Mouse (Mus musculus) urinary bladder, postnatal 36 days (tissue): ENCODE results near the gene Olfml1.

ENCODE experiments used
- DNase-seq, 2 experiments: peaks; one replicate each; pipeline ENCODE4 v3.0.0; 2022; ENCODE audit warnings: low spot score in 2 of 2, mixed read lengths in 1 of 2

Olfml1 gene

DNA sequence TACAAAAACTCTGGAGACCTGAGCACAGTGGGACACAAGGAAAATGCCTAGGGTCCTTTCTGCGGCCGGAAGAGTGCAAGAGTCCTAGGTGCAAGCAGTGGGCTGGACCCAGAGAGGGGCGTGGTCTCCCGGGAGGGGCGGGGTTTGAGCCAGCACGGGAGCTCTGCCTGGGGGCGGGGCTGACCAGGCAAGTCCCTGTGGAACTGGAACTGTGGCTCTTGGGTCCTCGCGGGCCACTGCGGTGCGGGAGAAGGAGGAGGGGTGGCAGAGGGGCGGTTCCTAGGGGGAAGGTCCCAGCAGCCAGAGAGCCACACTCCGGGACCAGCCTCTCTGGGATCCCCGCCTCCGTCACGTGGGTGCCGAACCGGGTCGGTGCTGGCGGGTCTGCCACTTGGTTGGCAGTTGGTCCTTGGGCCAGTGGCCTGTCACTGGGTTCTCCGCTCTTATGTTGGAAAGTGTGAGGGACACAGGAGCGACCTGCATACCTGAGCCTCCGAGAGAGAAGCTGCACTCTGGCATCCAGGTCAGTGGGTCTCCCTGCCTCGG, 27.7 kb downstream of the Olfml1 start, which contains the start of gene Ppfibp2:
TSS of gene Ppfibp2 (plus strand) at position 351 of the 546 bp plus-strand sequence.
- peak; percentile 97 to 98 for DNase-seq

- peak in 1 of 2 experiments; percentile 6 for DNase-seq
These were observed 28.2 kb downstream of the Olfml1 start for GRCm38 (mm10) chr7:107595426-107595825.

GRCm38 (mm10) chr7:107596753-107597152, 29.5 kb downstream of the Olfml1 start:
- DNase-seq = no peak

DNA sequence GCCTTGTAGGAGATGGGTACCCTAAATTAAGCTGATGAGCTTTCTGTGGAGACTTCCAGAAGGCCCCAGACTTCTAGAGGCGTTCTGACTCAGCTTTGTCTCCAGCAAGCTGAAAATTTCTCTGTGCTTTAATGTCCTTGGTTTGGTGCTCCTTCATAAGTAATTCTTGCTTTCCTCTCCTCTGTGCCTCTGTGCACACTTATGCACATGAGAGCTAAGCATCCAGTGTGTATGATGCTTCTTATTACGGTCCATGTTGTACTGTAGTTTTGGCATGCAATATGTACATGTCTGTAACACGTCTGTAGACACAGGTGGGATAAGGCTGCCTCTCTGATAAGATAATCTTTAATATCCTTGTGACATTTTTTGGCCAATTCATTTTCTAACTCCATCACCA, 30.7 kb downstream of the Olfml1 start:
- DNase-seq = no peak

DNA sequence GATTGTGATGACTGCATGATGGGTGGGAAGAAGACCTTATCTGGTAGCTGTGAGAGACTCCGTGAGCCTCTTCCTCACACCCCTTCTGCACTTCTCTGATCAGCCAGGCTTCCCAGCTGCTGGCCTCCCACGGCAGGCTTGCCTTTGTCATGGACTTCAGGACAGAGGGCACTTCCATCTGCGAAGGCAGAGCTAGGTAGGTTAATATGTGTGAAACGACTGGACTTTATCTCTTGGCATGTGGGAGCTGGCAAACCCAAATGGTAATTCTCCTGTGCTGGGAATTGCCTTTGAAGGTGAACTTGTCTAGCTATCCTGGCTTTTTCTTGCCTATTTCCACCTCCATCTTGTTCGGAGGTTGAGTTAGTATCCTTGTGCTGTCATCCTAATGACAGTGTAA, 33.4 kb downstream of the Olfml1 start:
- no peak for DNase-seq

GRCm38 (mm10) chr7:107602505-107602904, 35.3 kb downstream of the Olfml1 start:
- no peak for DNase-seq

DNA sequence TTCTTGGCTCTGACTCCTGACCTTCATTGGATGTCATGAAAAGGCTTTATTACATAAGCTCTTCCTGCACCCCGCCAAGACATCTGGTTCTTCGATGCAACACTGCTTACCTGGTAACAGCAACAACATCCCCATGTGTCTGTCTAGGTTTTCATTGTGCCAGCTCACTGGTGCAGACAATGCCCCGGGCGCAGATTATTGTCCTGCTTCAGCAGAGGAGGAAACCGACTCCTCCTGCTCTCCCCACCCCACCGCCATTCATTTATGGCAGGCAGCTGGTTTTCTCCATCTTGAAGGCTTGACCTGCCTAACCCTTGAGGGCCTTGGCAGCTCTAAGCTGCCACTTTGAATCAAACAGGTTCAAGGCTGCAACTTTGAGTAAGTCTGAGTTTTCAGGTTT, 35.7 kb downstream of the Olfml1 start:
- DNase-seq = no peak

- DNase-seq = no peak
These were observed 40.5 kb downstream of the Olfml1 start for GRCm38 (mm10) chr7:107607766-107608165.

GRCm38 (mm10) chr7:107609622-107610255, 42.5 kb downstream of the Olfml1 start:
- DNase-seq = no peak

GRCm38 (mm10) chr7:107610880-107611279, 43.6 kb downstream of the Olfml1 start:
- no peak for DNase-seq

- DNase-seq = no peak
These were observed 51.1 kb downstream of the Olfml1 start for GRCm38 (mm10) chr7:107618028-107618992.

DNA sequence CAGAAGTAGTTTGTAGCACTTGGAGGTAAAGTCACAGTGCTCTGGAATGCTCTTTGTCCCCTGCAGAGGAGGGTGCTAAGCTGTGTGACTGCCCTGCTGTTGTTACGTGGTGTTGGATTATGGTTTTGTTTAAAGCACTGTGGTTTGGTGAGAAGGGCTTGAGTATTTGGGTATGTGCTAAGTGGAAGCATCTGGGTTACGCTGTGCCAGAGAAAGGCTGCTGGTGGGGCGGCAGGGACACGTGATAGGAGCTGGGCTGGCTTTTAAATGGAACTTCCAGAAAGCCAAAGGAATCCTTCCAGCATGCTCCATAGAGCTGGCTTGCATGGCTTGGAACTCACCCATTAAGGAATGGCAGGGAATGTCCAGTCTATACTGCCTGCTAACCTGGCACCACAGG, 52.0 kb downstream of the Olfml1 start:
- DNase-seq = no peak

DNA sequence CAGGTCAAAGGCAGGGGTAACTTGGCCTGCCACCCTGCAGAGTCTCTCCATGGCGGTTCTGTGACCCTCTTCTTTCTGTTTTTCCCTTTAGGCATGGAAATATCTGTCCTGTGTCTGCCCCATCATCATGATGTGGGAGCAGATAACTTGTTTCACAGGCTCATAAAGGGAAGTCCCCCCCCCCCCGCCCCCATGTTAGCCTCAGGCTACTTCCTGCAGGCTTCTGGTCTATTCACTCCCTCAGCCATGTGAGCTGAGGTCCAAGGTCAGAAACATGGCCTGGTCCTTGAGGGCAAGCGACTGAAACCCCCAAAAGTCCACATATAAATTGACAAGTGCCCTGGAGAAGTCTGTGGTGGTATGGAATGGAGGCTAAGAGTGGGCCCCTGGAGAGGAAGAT, 52.9 kb downstream of the Olfml1 start:
- no peak for DNase-seq

DNA sequence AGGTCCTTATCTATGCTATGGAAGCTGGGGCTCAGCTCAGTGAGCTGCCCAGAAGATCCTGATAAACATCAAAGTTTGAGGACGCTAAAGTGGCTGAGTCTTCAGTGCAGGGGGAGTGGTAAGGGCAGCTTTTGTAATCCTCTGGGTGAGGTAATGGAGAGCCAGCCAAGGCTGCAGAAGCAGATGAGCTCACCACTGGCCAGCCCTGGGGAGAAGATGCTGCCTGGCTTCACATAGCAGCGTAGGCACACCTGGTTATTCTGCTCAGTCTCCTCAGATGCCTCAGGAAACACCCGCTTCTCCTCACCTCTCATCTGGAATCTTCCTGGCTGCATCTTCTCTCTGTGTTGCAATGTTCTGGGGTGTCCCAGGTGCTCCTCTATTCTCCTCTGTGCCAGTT, 57.2 kb downstream of the Olfml1 start:
- DNase-seq = no peak

GRCm38 (mm10) chr7:107625061-107625460, 57.8 kb downstream of the Olfml1 start, which contains the start of gene 5330417H12Rik:
Gene 5330417H12Rik (minus strand): TSS chr7:107625161.
- DNase-seq = no peak

DNA sequence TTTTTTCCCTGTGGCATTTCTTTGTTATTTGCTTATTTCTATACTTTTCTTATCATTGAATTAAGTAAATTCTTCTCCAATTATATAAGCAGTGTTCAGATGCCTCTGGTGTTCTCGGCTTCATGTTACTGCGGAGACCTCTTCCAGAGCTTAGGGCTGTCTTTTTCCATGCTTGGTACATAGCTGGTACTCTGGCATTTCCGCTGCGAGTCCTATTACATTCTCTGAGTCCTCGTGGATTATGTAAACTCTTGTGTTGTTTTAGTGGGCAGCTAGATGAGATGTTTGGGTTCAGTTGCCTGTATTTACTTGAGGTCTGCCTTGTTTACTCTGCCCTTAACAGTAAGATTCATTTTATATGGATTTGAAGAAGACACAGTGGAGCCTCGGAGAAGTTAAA, 58.5 kb downstream of the Olfml1 start:
- no peak for DNase-seq

- DNase-seq = no peak
These were observed 61.1 kb downstream of the Olfml1 start for GRCm38 (mm10) chr7:107628383-107628782.

- no peak for DNase-seq
These were observed 66.0 kb downstream of the Olfml1 start for GRCm38 (mm10) chr7:107633201-107633600.

- DNase-seq = no peak
These were observed 70.2 kb downstream of the Olfml1 start for GRCm38 (mm10) chr7:107637398-107637797.

GRCm38 (mm10) chr7:107638026-107638425, 70.8 kb downstream of the Olfml1 start:
- no peak for DNase-seq
